Mouse (Mus musculus) neural tube, embryonic 13.5 days (tissue): ENCODE results near the gene Grcc10. TPM values are rescaled to one million over a fixed set of nuclear protein-coding genes. Genes with fewer than 3 reads are reported as not detected.
A peak's percentile ranks its signal among the peaks of the same experiment; 100 is the strongest.

Experiments
- ATAC-seq: fragments of 200-750 bp; cut with Nextera tagmentation; 2 replicates; pipeline ENCODE4 v1.8.0; 2017; ENCODE audit warnings: low read depth, mild to moderate bottlenecking, moderate TSS enrichment, moderate library complexity
- H3K27ac ChIP-seq: fragments of 300-500 bp; sonication (generic); replicated peaks from 2 replicates; pipeline ENCODE4 v1.5.1; 2015; ENCODE audit warnings: moderate library complexity, mild to moderate bottlenecking, inconsistent platforms
- H3K27me3 ChIP-seq: fragments of 300-500 bp; sonication (generic); 2 replicates; pipeline ENCODE4 v1.6.1; 2015; ENCODE audit warnings: mild to moderate bottlenecking, inconsistent platforms
- H3K36me3 ChIP-seq: fragments of 300-500 bp; sonication (generic); 2 replicates; pipeline ENCODE4 v1.6.1; 2015; ENCODE audit warnings: mild to moderate bottlenecking, inconsistent platforms
- H3K4me1 ChIP-seq: fragments of 300-500 bp; sonication (generic); replicated peaks from 2 replicates; pipeline ENCODE4 v1.6.1; 2015; ENCODE audit warnings: inconsistent platforms
- H3K4me2 ChIP-seq: fragments of 300-500 bp; sonication (generic); 2 replicates; pipeline ENCODE4 v1.6.1; 2015; ENCODE audit warnings: inconsistent platforms, mild to moderate bottlenecking, moderate library complexity
- H3K4me3 ChIP-seq: fragments of 300-500 bp; sonication (generic); 2 replicates; pipeline ENCODE4 v1.5.1; 2015; ENCODE audit warnings: mild to moderate bottlenecking, inconsistent platforms
- H3K9ac ChIP-seq: fragments of 300-500 bp; sonication (generic); 2 replicates; pipeline ENCODE4 v1.6.1; 2015; ENCODE audit warnings: moderate library complexity, mild to moderate bottlenecking, inconsistent platforms
- H3K9me3 ChIP-seq: fragments of 300-500 bp; sonication (generic); 2 replicates; pipeline ENCODE4 v1.6.1; 2016; ENCODE audit warnings: inconsistent platforms
- WGBS: fragments of 180-500 bp; shearing (Covaris S2); methylation state at CpG from one replicate; pipeline ENCODE4 v1.1.7; 2015; 5-methylcytosine and 5-hydroxymethylcytosine counted together
- polyA plus RNA-seq: library from polyadenylated mRNA; unstranded; fragments of >200 nt; fragmentation: Nextera tagmentation; extraction: Ambion mirVana; gene quantifications from 2 replicates; pipeline ENCODE4 v1.2.1, GENCODE M21; 2015

Gene Grcc10
- polyA plus RNA-seq, 1 experiment from 2014 or later: 693 TPM

- peak within 1 kb of the TSS; percentile 70 for H3K27ac ChIP-seq
Observed at GRCm38 (mm10) chr6:124769101-124769765, 28.1 kb upstream of the Grcc10 start, which contains the start of gene Eno2. Eno2 (minus strand) TSS chr6:124769673.

GRCm38 (mm10) chr6:124768704-124769044 is 27.5 kb upstream of the Grcc10 start:
- Histone ChIP-seq H3K4me3 (peak overlapping the region; percentile 53), H3K4me2 (peak overlapping the region; percentile 81), H3K9ac (peak overlapping the region; percentile 82), H3K9me3 (no peaks in the 10 kb centered on the region), H3K4me1 (peaks cover 28% of the 10 kb centered on the region), H3K27me3 (peaks cover 11% of the 10 kb centered on the region; the same call in 1 of the 2 replicates), H3K36me3 (no peaks in the 10 kb centered on the region), H3K27ac (peak overlapping the region; percentile 70)
- WGBS: 3% methylated on average over 9 of the region's 9 CpGs
- ATAC-seq: no peak

More at GRCm38 (mm10) chr6:124769101-124769765, 28.1 kb upstream of the Grcc10 start, which contains the start of gene Eno2:
- Histone ChIP-seq H3K9me3 (no peaks in the 10 kb centered on the region), H3K9ac (peak within 1 kb of the TSS; percentile 82), H3K4me2 (peak within 1 kb of the TSS; percentile 81), H3K4me1 (peaks cover 28% of the 10 kb centered on the region), H3K27me3 (peaks cover 11% of the 10 kb centered on the region; the same call in 1 of the 2 replicates), H3K36me3 (no peaks in the 10 kb centered on the region), H3K4me3 (peak within 1 kb of the TSS; percentile 53)
- peak; percentile 85 for ATAC-seq
- WGBS: under 1% methylated on average over 54 of the region's 54 CpGs

GRCm38 (mm10) chr6:124767920-124768703 is 26.9 kb upstream of the Grcc10 start:
- Histone ChIP-seq H3K4me2 (peak overlapping the region; percentile 81), H3K27ac (0 out of 2 replicates have a peak overlapping the region, but pooled peaks have one; percentile 28), H3K27me3 (peaks cover 11% of the 10 kb centered on the region; the same call in 1 of the 2 replicates), H3K36me3 (no peaks in the 10 kb centered on the region), H3K9ac (peak overlapping the region; percentile 82), H3K9me3 (no peaks in the 10 kb centered on the region), H3K4me3 (peak overlapping the region; percentile 53), H3K4me1 (peaks cover 28% of the 10 kb centered on the region)
- ATAC-seq: no peak; the same call in 1 of the 2 replicates
- 27% methylated on average over 19 of the region's 19 CpGs for WGBS

DNA sequence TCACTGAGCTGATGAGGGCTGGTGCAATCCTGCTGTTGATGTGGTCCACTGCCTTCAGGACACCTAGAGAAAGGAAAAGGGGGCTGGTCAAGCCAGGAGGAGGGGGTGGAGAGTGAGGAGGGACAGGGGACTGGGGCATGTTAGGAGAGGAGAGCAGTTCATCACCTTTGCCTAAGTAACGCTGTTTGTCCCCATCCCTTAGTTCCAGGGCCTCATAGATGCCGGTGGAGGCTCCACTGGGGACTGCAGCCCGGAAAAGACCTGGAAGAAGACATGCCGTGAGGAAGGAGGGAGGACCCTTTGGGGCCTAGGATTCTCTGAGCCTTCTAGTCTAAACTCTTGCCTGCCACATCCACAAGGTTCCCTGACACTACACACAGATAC is 26.4 kb upstream of the Grcc10 start:
- no peak for ATAC-seq
- H3K4me2 ChIP-seq: peak overlapping the region; percentile 81
- 0 out of 2 replicates have a peak, but pooled peaks cover 3% of the 10 kb centered on the region for H3K36me3 ChIP-seq
- peaks cover 28% of the 10 kb centered on the region for H3K4me1 ChIP-seq
- no peaks in the 10 kb centered on the region for H3K9me3 ChIP-seq
- peak overlapping the region; percentile 82; the same call in 1 of the 2 replicates for H3K9ac ChIP-seq
- peak overlapping the region; percentile 53; the same call in 1 of the 2 replicates for H3K4me3 ChIP-seq
- WGBS: 40% methylated on average over 4 of the region's 4 CpGs
- H3K27me3 ChIP-seq: peaks cover 17% of the 10 kb centered on the region; the same call in 1 of the 2 replicates
- H3K27ac ChIP-seq: 0 out of 2 replicates have a peak overlapping the region, but pooled peaks have one; percentile 28

DNA sequence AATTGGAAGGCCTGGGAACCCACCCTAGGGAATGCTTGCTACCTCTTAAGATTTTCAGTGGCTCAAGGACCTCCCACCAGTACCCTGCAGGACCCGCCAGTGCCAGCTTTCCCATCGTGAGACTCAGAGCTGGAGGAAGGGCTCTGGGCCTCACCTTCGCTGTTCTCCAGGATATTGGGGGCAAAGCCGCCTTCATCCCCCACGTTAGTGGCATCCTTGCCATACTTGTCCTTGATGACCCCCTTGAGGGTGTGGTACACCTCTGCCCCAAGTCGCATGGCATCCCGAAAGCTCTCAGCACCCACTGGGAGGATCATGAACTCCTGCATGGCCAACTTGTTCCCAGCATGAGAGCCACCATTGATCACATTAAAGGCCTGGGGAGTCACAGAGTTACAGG is 24.8 kb upstream of the Grcc10 start:
- ATAC-seq: no peak
- Histone ChIP-seq H3K4me3 (no peak overlapping the region), H3K27ac (no peak overlapping the region), H3K27me3 (peaks cover 21% of the 10 kb centered on the region), H3K9me3 (no peaks in the 10 kb centered on the region), H3K36me3 (0 out of 2 replicates have a peak, but pooled peaks cover 4% of the 10 kb centered on the region), H3K9ac (no peak overlapping the region), H3K4me2 (no peak overlapping the region), H3K4me1 (peaks cover 28% of the 10 kb centered on the region)
- 88% methylated on average over 7 of the region's 7 CpGs for WGBS

GRCm38 (mm10) chr6:124759259-124759658 is 18.1 kb upstream of the Grcc10 start:
- Histone ChIP-seq H3K4me1 (peaks cover 38% of the 10 kb centered on the region), H3K4me2 (0 out of 2 replicates have a peak overlapping the region, but pooled peaks have one; percentile 90), H3K36me3 (0 out of 2 replicates have a peak, but pooled peaks cover 4% of the 10 kb centered on the region), H3K9ac (0 out of 2 replicates have a peak overlapping the region, but pooled peaks have one; percentile 98), H3K9me3 (no peaks in the 10 kb centered on the region), H3K27me3 (peaks cover 13% of the 10 kb centered on the region; the same call in 1 of the 2 replicates), H3K4me3 (no peak overlapping the region), H3K27ac (peak overlapping the region; percentile 99)
- no peak for ATAC-seq
- WGBS: 3% methylated on average over 5 of the region's 5 CpGs

DNA sequence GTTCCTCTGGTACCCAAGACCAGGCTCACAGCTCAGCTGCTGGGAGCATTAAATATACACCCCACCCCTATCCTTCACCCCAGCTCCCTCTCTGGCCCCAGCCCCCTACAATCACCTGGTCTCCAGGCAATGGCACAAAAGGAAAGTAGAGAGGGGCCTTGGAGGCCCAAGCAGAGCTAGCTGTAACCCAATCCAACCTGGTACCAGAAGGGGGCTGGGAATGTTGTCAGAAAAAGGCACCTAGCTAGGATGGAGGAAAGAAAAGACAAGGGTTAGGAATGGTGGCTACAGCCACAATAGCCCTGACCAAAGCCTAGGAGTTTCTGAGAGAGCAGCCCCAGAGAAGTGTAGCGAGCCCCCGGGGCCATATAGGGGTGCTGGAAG is 17.7 kb upstream of the Grcc10 start:
- peak overlapping the region; percentile 99 for H3K27ac ChIP-seq
- no peaks in the 10 kb centered on the region for H3K9me3 ChIP-seq
- peaks cover 13% of the 10 kb centered on the region; the same call in 1 of the 2 replicates for H3K27me3 ChIP-seq
- 0 out of 2 replicates have a peak, but pooled peaks cover 4% of the 10 kb centered on the region for H3K36me3 ChIP-seq
- 54% methylated on average over 2 of the region's 2 CpGs for WGBS
- H3K9ac ChIP-seq: 0 out of 2 replicates have a peak overlapping the region, but pooled peaks have one; percentile 98
- no peak for ATAC-seq
- H3K4me1 ChIP-seq: peaks cover 42% of the 10 kb centered on the region
- H3K4me3 ChIP-seq: no peak overlapping the region
- peak overlapping the region; percentile 90; the same call in 1 of the 2 replicates for H3K4me2 ChIP-seq

DNA sequence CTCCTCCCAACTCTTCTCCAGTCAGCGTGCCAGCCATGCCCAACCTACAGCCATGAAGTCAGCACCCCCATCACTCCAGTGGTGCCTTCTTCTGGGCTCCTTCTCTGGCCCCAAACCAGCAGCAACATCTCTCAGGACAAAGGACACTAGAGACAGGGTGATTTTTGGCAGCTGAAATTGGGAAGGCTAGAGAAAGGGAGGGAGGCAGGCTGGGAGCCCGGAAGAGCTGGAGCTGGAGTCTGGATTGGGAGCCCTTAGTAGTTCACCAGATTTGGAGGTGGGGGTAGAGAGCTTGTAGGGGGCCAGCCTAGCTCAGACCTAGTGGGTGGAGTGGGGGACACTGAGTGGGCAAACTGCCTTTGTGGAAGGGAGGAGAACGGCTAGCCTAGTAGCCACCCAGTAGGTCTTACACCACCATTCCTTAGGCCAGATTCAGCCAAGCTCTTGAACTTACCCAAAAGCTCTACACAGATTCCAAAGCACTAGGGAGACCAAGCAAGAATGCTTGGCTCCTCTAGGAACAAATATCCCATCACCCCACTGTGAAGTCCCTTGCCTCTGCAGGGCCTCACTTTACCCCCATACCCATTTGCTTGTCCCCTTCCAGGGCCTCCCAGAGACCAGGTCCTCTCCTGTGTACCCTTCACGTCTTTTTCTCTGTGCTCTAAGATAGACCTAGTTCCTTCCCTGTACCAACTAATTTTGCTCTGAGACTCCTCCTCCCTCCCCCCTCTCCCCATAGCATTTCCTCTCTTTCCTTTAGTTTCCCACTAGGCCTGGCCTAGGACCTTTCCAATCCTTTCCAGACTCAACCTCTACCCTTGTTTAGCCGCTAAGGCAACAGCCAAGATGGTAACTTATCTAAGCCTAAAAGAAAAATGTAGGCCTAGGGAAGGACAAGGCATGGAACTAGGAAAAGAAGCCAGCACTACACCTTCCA is 17.0 kb upstream of the Grcc10 start:
- Histone ChIP-seq H3K27me3 (peaks cover 13% of the 10 kb centered on the region; the same call in 1 of the 2 replicates), H3K27ac (peak overlapping the region; percentile 99), H3K9ac (peak overlapping the region; percentile 98), H3K4me1 (peaks cover 48% of the 10 kb centered on the region), H3K9me3 (no peaks in the 10 kb centered on the region), H3K36me3 (0 out of 2 replicates have a peak, but pooled peaks cover 4% of the 10 kb centered on the region), H3K4me2 (peak overlapping the region; percentile 90), H3K4me3 (peak overlapping the region; percentile 80)
- peak; percentile 19; the same call in 1 of the 2 replicates for ATAC-seq
- 35% methylated on average over 5 of the region's 5 CpGs for WGBS

DNA sequence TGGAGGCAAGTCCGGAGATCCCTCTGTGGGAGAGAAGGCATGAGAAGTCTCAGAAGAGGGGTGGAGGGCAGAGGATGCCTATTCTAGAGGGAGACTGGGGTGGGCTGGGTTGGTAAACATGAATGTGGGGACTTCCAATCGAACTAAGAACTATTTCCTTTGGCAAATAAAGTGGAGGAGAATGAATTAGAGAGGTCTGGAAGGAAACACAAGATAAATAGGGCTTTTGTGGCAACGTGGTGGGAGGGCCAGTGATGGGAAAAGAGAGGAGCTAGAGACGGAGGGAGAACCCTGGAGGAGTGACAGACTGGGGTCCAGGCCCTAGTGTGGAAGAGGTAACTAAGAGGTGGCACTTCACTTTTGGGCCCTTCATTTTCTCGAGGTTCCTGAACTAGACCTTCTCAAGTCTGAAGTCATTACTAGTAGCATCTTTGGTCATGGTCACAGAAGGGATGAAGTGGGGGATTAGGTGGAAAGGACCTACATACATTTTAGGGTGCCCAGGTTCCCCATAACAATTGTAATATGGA is 16.2 kb upstream of the Grcc10 start:
- ATAC-seq: no peak
- Histone ChIP-seq H3K4me3 (peak overlapping the region; percentile 80), H3K9me3 (no peaks in the 10 kb centered on the region), H3K36me3 (no peaks in the 10 kb centered on the region), H3K9ac (peak overlapping the region; percentile 98), H3K27me3 (peaks cover 7% of the 10 kb centered on the region; the same call in 1 of the 2 replicates), H3K27ac (peak overlapping the region; percentile 99), H3K4me1 (peaks cover 56% of the 10 kb centered on the region), H3K4me2 (peak overlapping the region; percentile 90)
- WGBS: 7% methylated on average over 5 of the region's 5 CpGs

DNA sequence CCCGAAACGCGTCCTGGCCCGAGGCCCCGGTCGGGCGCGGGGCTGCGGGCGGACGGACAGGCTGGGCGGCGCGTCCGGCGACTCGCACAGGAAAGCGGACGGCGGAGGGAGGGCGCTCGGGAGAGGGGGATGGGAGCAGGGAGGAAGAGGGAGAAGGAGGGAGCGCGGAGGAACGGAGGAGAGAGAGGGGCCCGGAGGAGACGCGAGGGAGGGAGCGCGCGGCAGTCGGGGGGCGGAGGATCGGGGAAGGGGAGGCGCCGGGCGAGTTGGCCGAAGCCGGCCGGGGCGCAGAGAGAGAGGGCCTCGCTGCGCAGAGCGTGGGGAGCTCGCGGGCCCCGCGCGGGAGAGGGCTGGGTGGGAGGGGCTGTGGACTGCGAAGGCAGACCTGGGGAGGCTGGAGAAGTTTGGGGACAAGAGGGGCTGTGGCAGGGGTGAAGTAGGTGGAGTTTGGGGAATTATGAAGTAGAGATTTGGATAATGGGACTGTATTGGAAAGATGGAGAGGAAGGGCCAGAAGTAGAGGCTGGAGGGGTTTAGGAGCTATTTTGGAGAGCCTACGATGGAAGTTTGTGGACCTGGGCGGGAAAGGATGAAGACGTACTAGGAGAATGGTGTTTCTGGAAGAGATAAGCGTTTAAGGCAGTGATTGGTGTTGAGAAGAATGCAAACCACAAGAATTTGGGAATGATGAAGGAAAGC is 15.6 kb upstream of the Grcc10 start:
- no peaks in the 10 kb centered on the region for H3K36me3 ChIP-seq
- peak; percentile 76 for ATAC-seq
- H3K9me3 ChIP-seq: no peaks in the 10 kb centered on the region
- peak overlapping the region; percentile 98 for H3K9ac ChIP-seq
- H3K27ac ChIP-seq: peak overlapping the region; percentile 99
- peak overlapping the region; percentile 80 for H3K4me3 ChIP-seq
- peaks cover 62% of the 10 kb centered on the region for H3K4me1 ChIP-seq
- WGBS: 1% methylated on average over 51 of the region's 54 CpGs
- H3K27me3 ChIP-seq: peaks cover 7% of the 10 kb centered on the region; the same call in 1 of the 2 replicates
- H3K4me2 ChIP-seq: peak overlapping the region; percentile 90
